Mouse (Mus musculus) neutrophil, adult 83 days (primary cell): Measurements from ENCODE around the gene Vmn1r70. TPM values are rescaled to one million over a fixed set of nuclear protein-coding genes. Genes with fewer than 3 reads are reported as not detected.

Experiments used
- total RNA-seq, 2 experiments: library from RNA; stranded (reverse); gene quantifications; one replicate each; pipeline ENCODE4 v1.2.4; 2023

Vmn1r70 gene
- not detected for total RNA-seq

DNA sequence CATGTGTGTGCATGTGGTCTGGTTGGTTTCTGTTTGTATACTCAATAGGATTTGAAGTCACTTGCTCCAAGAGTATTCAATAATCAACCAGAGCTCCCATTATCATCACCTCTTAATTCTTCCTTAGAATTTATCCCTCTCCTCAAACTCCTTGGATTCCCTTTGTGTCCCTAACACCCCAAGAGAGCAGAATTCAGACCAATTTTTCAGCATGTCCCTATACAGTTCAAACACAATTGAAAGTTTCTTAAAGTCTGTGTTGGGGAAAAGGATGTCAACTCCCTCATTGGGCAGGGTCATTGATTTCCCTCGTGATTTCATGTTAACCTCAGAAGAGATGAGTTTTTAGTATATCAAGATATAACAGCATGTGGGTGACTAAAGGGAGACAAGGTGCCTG lies at the start of gene Vmn1r70:
Vmn1r70 (plus strand) TSS at position 301 of the 400 bp plus-strand sequence.

DNA sequence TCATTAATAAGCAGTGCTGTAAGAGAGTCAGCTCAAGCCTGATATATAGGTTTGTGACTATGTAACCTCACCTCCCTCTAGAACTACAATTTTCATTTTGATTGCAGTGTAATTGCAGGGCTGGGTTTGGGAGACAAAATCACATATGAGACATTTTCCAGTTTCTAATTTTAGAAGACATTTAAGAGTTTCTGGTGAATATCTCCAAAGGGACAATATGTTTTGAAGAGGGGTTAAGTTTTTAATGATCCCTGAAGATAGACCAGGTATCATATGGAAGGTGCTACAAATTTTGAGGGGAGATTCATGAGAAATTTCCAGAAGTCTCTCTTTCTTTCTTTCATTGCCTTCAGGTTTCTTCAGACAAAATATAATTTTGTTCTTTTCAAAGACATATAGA lies 17.8 kb upstream of the Vmn1r70 start, which contains the start of gene Vmn1r69:
Vmn1r69 (minus strand) TSS at position 101 of the 400 bp plus-strand sequence.

Other genes with a start within 250 kb of the Vmn1r70 start
- gene Vmn1r67, start 188.2 kb upstream of the Vmn1r70 start, total RNA-seq, result not detected
- under 1 TPM; 0.26 to 0.33 TPM for gene Zik1, start 136.1 kb upstream of the Vmn1r70 start, total RNA-seq
- gene Vmn1r68, start 73.0 kb upstream of the Vmn1r70 start, total RNA-seq, result not detected
- not detected for gene Vmn1r69, start 17.9 kb upstream of the Vmn1r70 start, total RNA-seq
- not detected for gene Nlrp4b, start 56.3 kb downstream of the Vmn1r70 start, total RNA-seq
- not detected for gene Vmn1r71, start 122.8 kb downstream of the Vmn1r70 start, total RNA-seq